Mouse (Mus musculus) limb, embryonic 12.5 days (tissue): ENCODE measurements around the gene Spop. TPM values are rescaled to one million over a fixed set of nuclear protein-coding genes. Genes with fewer than 3 reads are reported as not detected.

ENCODE experiments used
- ATAC-seq: fragments of 200-750 bp; cut with Nextera tagmentation; 2 replicates; pipeline ENCODE4 v1.8.0; 2017; ENCODE audit warnings: low read depth, moderate TSS enrichment; ENCODE audit not compliant: insufficient number of reproducible peaks, insufficient read depth, low FRiP score, low TSS enrichment
- H3K27ac ChIP-seq: fragments of 300-500 bp; sonication (generic); 2 replicates; pipeline ENCODE4 v1.5.1; 2016; ENCODE audit warnings: mild to moderate bottlenecking, moderate library complexity
- H3K27me3 ChIP-seq: fragments of 300-500 bp; sonication (generic); 2 replicates; pipeline ENCODE4 v1.6.1; 2016; ENCODE audit warnings: mild to moderate bottlenecking, moderate library complexity
- H3K36me3 ChIP-seq: fragments of 300-500 bp; sonication (generic); 2 replicates; pipeline ENCODE4 v1.6.1; 2016; ENCODE audit warnings: mild to moderate bottlenecking, moderate library complexity
- H3K4me1 ChIP-seq: fragments of 300-500 bp; sonication (generic); replicated peaks from 2 replicates; pipeline ENCODE4 v1.6.1; 2016
- H3K4me2 ChIP-seq: fragments of 300-500 bp; sonication (generic); 2 replicates; pipeline ENCODE4 v1.6.1; 2016; ENCODE audit warnings: mild to moderate bottlenecking, moderate library complexity
- H3K4me3 ChIP-seq: fragments of 300-500 bp; sonication (generic); replicated peaks from 2 replicates; pipeline ENCODE4 v1.5.1; 2016; ENCODE audit warnings: mild to moderate bottlenecking
- H3K9ac ChIP-seq: fragments of 300-500 bp; sonication (generic); replicated peaks from 2 replicates; pipeline ENCODE4 v1.6.1; 2016; ENCODE audit warnings: mild to moderate bottlenecking, moderate library complexity
- H3K9me3 ChIP-seq: fragments of 300-500 bp; sonication (generic); 2 replicates; pipeline ENCODE4 v1.6.1; 2016; ENCODE audit warnings: mild to moderate bottlenecking, moderate library complexity
- WGBS: fragments of 180-500 bp; shearing (Covaris S2); methylation state at CpG from one replicate; pipeline ENCODE4 v1.1.7; 2016; 5-methylcytosine and 5-hydroxymethylcytosine counted together
- polyA plus RNA-seq: library from polyadenylated mRNA; unstranded; fragments of >200 nt; fragmentation: Nextera tagmentation; extraction: Ambion mirVana; gene quantifications from 2 replicates; pipeline ENCODE4 v1.2.1, GENCODE M21; 2016

The Spop gene
- polyA plus RNA-seq, 1 experiment from 2014 or later = 157 TPM

DNA sequence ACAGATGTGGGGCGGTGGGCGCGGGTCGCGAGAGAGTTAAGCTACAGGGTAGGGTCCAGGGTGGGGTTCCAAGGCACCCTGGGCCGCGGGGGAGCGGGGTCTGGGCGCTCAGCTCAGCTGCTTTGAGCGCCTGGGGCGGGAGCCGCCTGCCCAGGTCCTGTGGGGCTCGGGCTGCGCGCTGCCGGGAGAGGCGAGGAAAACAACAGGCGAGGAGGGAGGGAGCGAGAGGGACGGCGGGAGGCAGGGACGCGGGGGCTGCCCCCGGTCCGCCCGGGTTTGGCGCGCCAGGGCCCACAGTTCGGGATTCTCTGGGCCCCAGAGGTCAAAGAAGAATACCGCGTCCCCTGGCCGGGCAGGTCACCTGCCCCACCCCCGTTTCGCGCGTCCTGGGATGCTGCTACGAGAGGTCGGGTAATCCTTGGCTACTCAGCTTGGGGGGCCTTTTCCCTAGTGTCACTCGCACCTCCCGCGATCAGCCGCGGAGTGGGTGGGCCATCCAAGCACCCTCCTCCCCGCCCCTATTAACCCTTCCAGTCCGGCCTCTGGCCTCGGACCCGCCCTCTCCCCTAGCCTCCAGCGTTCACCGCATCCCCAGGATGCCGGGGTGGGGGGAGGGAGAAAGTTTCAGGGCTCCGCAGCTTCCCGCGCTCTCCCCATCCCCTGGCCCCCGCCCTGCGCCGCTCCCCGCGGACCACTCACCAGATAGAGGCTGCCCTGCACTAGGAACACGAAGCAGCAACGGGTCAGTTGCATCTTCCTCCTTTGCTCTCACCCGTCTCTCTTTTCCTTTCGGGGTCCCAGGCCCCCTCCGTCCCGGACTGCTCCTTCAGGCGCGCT lies 99.8 kb downstream of the Spop start:
- H3K27me3 ChIP-seq = peaks cover 51% of the 10 kb centered on the region
- no peaks in the 10 kb centered on the region for H3K9me3 ChIP-seq
- WGBS = under 1% methylated on average over 57 of the region's 66 CpGs
- H3K27ac ChIP-seq = peak overlapping the region; percentile 41; the same call in 1 of the 2 replicates
- 0 out of 2 replicates have a peak, but pooled peaks cover 3% of the 10 kb centered on the region for H3K36me3 ChIP-seq
- peaks cover 45% of the 10 kb centered on the region for H3K4me1 ChIP-seq
- peak overlapping the region; percentile 65 for H3K4me3 ChIP-seq
- H3K4me2 ChIP-seq = peak overlapping the region; percentile 99
- ATAC-seq = 0 out of 2 replicates have a peak, but pooled peaks have one; percentile 3
- H3K9ac ChIP-seq = peak overlapping the region; percentile 66

GRCm38 (mm10) chr11:95514298-95514861 lies 100.5 kb downstream of the Spop start, which contains the start of gene Nxph3:
Nxph3 (minus strand) TSS chr11:95514570.
- H3K36me3 ChIP-seq = 0 out of 2 replicates have a peak, but pooled peaks cover 3% of the 10 kb centered on the region
- peaks cover 51% of the 10 kb centered on the region for H3K27me3 ChIP-seq
- peak; percentile 55 for ATAC-seq
- WGBS = 2% methylated on average over 66 of the region's 66 CpGs
- H3K4me3 ChIP-seq = peak within 1 kb of the TSS; percentile 65
- H3K4me2 ChIP-seq = peak within 1 kb of the TSS; percentile 99
- H3K4me1 ChIP-seq = peaks cover 50% of the 10 kb centered on the region
- H3K9ac ChIP-seq = peak within 1 kb of the TSS; percentile 66
- peak within 1 kb of the TSS; percentile 41; the same call in 1 of the 2 replicates for H3K27ac ChIP-seq
- H3K9me3 ChIP-seq = no peaks in the 10 kb centered on the region

DNA sequence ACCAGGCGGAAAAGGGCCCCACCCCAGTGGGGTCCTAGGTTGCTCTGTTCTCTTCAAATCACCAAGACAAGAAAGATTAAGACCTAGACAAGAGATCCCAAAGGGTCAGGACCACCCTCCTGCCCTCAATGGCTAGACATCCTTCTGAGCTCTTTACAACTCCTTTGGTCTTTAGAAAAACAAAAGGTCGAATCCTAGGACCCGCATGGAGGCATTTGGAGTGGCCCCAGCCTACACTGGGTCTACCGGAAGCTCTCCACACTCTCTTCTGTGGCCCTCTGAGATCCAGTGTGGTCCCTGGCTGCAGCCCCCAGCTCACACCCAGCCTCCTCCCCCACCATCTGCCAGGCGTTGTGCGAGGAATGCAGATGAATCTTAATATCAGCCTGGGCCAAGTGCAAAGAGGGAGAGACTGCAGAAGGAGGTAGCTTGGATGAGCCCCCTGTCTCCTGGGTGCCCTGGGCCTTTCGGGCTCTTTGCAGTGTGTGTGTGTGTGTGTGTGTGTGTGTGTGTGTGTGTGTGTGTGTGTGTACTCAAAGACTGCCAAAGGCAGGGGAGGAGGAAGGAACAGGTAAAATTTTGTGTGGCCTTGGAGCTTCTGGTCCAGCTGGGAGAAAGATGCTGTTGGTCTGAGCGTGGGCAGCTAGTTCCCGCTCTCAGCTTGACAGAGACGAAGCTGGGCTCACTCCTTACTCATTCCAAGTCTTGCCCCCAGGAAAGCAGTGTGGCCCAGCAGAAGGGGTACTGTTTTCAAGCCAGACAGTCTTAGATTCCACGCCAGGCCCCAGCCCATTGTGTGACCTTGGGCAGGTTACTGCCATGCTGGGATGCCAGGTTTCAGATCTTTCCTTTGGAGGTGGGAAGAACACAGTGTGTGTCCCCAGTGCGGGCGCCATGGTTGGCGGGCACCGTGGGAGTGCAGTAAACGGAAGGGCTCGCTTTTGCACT lies 101.8 kb downstream of the Spop start:
- Histone ChIP-seq H3K9me3 (no peaks in the 10 kb centered on the region), H3K36me3 (no peaks in the 10 kb centered on the region), H3K27me3 (peaks cover 50% of the 10 kb centered on the region), H3K4me3 (peak overlapping the region; percentile 65), H3K9ac (no peak overlapping the region), H3K27ac (peak overlapping the region; percentile 89), H3K4me2 (peak overlapping the region; percentile 99; the same call in 1 of the 2 replicates), H3K4me1 (peaks cover 58% of the 10 kb centered on the region)
- WGBS = 44% methylated on average over 17 of the region's 17 CpGs
- no peak for ATAC-seq

DNA sequence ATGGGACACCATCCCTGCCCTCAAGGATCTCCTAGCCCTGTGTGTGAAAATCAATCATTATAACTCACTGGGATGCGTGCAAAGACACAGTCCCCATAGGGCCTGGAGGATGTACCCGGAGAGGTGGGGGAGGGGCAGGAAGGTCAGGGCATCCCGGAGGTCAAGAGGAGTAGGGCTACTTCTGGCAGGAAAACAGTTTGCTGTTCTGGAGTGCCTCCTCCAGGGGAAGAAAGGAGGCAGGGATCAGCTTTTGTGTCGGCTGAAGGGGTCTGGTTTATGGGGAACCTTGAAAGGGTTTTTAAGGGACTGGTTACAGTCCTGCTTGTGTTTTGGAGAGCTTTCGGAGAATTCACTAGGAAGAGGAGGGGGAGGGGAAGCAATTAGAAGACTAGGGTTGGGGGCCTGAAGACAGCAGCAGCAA lies 102.6 kb downstream of the Spop start:
- ATAC-seq = no peak
- H3K4me2 ChIP-seq = peak overlapping the region; percentile 43
- no peaks in the 10 kb centered on the region for H3K36me3 ChIP-seq
- H3K9ac ChIP-seq = no peak overlapping the region
- peak overlapping the region; percentile 89 for H3K27ac ChIP-seq
- H3K4me1 ChIP-seq = peaks cover 60% of the 10 kb centered on the region
- H3K4me3 ChIP-seq = no peak overlapping the region
- H3K9me3 ChIP-seq = no peaks in the 10 kb centered on the region
- 2% methylated on average over 5 of the region's 5 CpGs for WGBS
- peaks cover 45% of the 10 kb centered on the region for H3K27me3 ChIP-seq

DNA sequence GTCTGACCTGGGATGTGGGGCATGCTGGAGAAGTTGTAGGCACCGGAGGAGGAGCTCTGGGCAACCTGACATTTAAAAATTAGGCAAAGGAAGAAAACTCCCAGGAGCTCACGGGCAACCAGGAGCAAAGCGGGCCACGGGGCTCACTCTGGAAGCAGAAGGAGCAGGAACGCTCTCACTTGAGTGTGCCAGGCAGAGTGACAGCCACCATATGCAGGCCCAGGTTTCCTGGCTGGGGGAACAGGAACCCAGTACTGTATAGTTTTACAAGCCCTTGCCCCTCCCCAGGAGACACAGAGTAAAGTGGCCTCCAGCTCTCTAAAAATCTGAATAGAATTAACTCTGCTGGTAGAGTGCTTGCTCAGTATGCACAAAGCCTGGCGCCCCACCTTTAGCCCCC lies 103.3 kb downstream of the Spop start:
- no peaks in the 10 kb centered on the region for H3K9me3 ChIP-seq

DNA sequence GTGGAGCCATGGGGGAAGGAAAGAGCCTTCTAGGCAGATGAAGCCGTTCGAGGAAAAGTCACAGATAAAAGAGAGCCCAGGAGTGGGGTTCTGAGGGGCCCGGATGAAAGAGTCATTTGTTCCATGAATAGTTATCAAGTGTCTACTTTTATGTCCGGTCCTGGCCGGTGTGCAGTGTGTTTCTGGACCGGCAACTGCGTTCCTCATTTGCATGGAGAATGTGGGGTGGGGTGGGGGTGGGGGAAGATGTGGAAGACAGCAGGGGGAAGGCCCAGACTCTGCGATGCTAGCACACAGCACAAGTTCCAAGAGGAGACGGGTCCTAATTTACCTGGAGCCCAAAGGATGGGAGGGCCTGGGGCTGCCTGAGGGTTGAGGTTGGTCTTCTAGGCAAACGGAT lies 105.4 kb downstream of the Spop start:
- Histone ChIP-seq H3K4me2 (no peak overlapping the region), H3K4me3 (no peak overlapping the region), H3K36me3 (no peaks in the 10 kb centered on the region), H3K27ac (no peak overlapping the region), H3K4me1 (peaks cover 55% of the 10 kb centered on the region), H3K27me3 (peaks cover 19% of the 10 kb centered on the region), H3K9me3 (no peaks in the 10 kb centered on the region), H3K9ac (no peak overlapping the region)
- no peak for ATAC-seq
- 66% methylated on average over 10 of the region's 10 CpGs for WGBS

More for the DNA sequence above, 103.3 kb downstream of the Spop start:
- no peak for ATAC-seq
- Histone ChIP-seq H3K27me3 (peaks cover 40% of the 10 kb centered on the region), H3K36me3 (no peaks in the 10 kb centered on the region), H3K4me3 (no peak overlapping the region), H3K4me2 (peak overlapping the region; percentile 43), H3K27ac (peak overlapping the region; percentile 89), H3K4me1 (peaks cover 64% of the 10 kb centered on the region), H3K9ac (no peak overlapping the region; the same call in 1 of the 2 replicates)
- WGBS = 42% methylated on average over 6 of the region's 6 CpGs

- H3K9me3 ChIP-seq = no peaks in the 10 kb centered on the region
- H3K9ac ChIP-seq = no peak overlapping the region
- WGBS = 76% methylated on average over 3 of the region's 3 CpGs
- no peak overlapping the region for H3K27ac ChIP-seq
- no peak for ATAC-seq
- no peak overlapping the region for H3K4me3 ChIP-seq
- H3K4me1 ChIP-seq = peaks cover 54% of the 10 kb centered on the region
- H3K36me3 ChIP-seq = no peaks in the 10 kb centered on the region
- H3K27me3 ChIP-seq = peaks cover 12% of the 10 kb centered on the region
- no peak overlapping the region for H3K4me2 ChIP-seq
Measured at GRCm38 (mm10) chr11:95519996-95520395, 106.1 kb downstream of the Spop start.

DNA sequence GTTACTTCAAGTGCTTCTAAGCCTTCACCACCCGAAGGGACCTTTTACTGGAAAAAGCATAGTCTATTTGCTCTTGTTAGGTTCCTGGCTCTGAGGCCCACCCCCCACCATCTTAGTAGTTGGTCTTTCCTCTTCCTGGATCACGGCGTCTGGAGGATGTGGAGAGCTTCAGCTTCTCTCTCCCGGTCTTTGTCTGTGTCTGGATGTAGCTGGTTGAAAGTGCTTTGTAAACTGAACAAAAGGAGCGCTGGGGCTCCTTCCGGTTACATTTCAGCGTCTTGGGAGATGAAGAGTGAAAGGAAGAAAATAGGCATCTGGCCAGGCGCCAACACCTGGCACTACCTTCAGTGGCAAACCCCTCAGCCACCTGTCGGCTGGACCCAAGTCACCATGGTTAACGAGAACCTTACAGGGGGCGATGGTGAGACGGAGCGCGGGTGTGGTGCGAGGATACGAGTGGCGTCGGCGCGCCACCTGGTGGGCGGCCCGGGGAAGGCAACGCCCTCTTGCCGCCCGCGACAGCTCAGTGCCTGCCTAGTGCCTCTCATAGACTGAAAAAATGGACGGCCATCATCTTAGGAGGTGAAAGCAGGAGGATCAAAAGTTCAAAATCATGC lies 106.7 kb downstream of the Spop start:
- Histone ChIP-seq H3K9me3 (no peaks in the 10 kb centered on the region), H3K36me3 (no peaks in the 10 kb centered on the region), H3K27ac (no peak overlapping the region), H3K27me3 (peaks cover 6% of the 10 kb centered on the region; the same call in 1 of the 2 replicates), H3K4me3 (no peak overlapping the region), H3K4me2 (peak overlapping the region; percentile 45), H3K4me1 (peaks cover 50% of the 10 kb centered on the region), H3K9ac (peak overlapping the region; percentile 13; the same call in 1 of the 2 replicates)
- no peak for ATAC-seq
- 10% methylated on average over 27 of the region's 27 CpGs for WGBS

GRCm38 (mm10) chr11:95521563-95521962 lies 107.7 kb downstream of the Spop start:
- Histone ChIP-seq H3K9ac (0 out of 2 replicates have a peak overlapping the region, but pooled peaks have one; percentile 31), H3K4me3 (peak overlapping the region; percentile 21), H3K4me2 (peak overlapping the region; percentile 45), H3K27ac (no peak overlapping the region), H3K27me3 (peaks cover 6% of the 10 kb centered on the region; the same call in 1 of the 2 replicates), H3K36me3 (no peaks in the 10 kb centered on the region), H3K9me3 (no peaks in the 10 kb centered on the region), H3K4me1 (peaks cover 40% of the 10 kb centered on the region)
- no peak; the same call in 1 of the 2 replicates for ATAC-seq
- WGBS = 2% methylated on average over 13 of the region's 13 CpGs

DNA sequence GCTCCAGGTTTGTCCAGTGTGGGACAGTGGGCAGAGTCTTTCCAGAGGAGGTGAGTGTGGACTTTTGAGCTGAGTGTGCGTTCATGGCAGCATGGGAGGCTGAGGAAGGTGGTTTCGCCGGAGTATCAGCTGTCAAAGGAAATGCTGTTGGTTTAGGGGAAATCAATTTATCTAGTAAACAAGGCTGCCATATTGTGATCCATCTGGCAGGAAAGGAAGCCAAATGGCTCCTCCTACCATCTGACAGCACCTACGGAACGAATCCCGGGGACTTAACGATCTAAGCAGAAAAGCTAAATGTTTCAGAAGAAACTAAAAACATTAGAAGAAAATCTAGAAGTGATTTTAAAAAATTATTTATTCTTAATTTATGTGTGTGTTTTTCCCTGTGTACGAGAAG lies 113.4 kb downstream of the Spop start:
- Histone ChIP-seq H3K36me3 (no peaks in the 10 kb centered on the region), H3K27ac (no peak overlapping the region), H3K4me2 (no peak overlapping the region), H3K9me3 (no peaks in the 10 kb centered on the region), H3K9ac (no peak overlapping the region), H3K4me3 (no peak overlapping the region), H3K4me1 (0 out of 2 replicates have a peak, but pooled peaks cover 5% of the 10 kb centered on the region), H3K27me3 (0 out of 2 replicates have a peak, but pooled peaks cover 3% of the 10 kb centered on the region)
- ATAC-seq = no peak
- WGBS = 84% methylated on average over 8 of the region's 8 CpGs
